Mouse (Mus musculus) kidney, embryonic 16.5 days (tissue): ENCODE data around the gene Atp8a1. TPM values are rescaled to one million over a fixed set of nuclear protein-coding genes. Genes with fewer than 3 reads are reported as not detected.
"Not testable (repeated sequence)": the region's sequence is repeated elsewhere in the genome, so short reads cannot be mapped to it uniquely, and the experiment has no call there.

Experiments
- ATAC-seq: fragments of 200-750 bp; cut with Nextera tagmentation; 2 replicates; pipeline ENCODE4 v1.8.0; 2017; ENCODE audit warnings: moderate TSS enrichment; ENCODE audit not compliant: low FRiP score, low TSS enrichment
- H3K27ac ChIP-seq: fragments of 300-500 bp; sonication (generic); 2 replicates; pipeline ENCODE4 v1.5.1; 2014; ENCODE audit warnings: low read length
- H3K27me3 ChIP-seq: fragments of 300-500 bp; sonication (generic); 2 replicates; pipeline ENCODE4 v1.6.1; 2014; ENCODE audit warnings: low read length, control low read depth, mixed read lengths; ENCODE audit not compliant: insufficient read depth
- H3K36me3 ChIP-seq: fragments of 300-500 bp; sonication (generic); 2 replicates; pipeline ENCODE4 v1.6.1; 2014; ENCODE audit warnings: low read length, control low read depth, mixed read lengths; ENCODE audit not compliant: insufficient read depth
- H3K4me1 ChIP-seq: fragments of 300-500 bp; sonication (generic); 2 replicates; pipeline ENCODE4 v1.6.1; 2014; ENCODE audit warnings: low read length, control low read depth, mixed read lengths; ENCODE audit not compliant: insufficient read depth
- H3K4me2 ChIP-seq: fragments of 300-500 bp; sonication (generic); replicated peaks from 2 replicates; pipeline ENCODE4 v1.6.1; 2014; ENCODE audit warnings: low read depth, low read length
- H3K4me3 ChIP-seq: fragments of 300-500 bp; sonication (generic); 2 replicates; pipeline ENCODE4 v1.5.1; 2014; ENCODE audit warnings: mild to moderate bottlenecking, low read length
- H3K9ac ChIP-seq: fragments of 300-500 bp; sonication (generic); replicated peaks from 2 replicates; pipeline ENCODE4 v1.6.1; 2014; ENCODE audit warnings: low read length
- H3K9me3 ChIP-seq: fragments of 300-500 bp; sonication (generic); 2 replicates; pipeline ENCODE4 v1.6.1; 2016; ENCODE audit warnings: low read length, control low read depth
- WGBS: fragments of 180-500 bp; shearing (Covaris S2); extraction: QIAGEN DNeasy Blood & Tissue Kit; methylation state at CpG from one replicate; pipeline ENCODE4 v1.1.7; 2014; 5-methylcytosine and 5-hydroxymethylcytosine counted together
- polyA plus RNA-seq: library from polyadenylated mRNA; unstranded; fragments of >200 nt; fragmentation: Nextera tagmentation; extraction: Ambion mirVana; gene quantifications from 2 replicates; pipeline ENCODE4 v1.2.1, GENCODE M21; 2015

The Atp8a1 gene
- polyA plus RNA-seq, 1 experiment from 2014 or later = 10.7 TPM

- H3K27me3 ChIP-seq, H3K36me3 ChIP-seq, ATAC-seq, H3K4me1 ChIP-seq, H3K9me3 ChIP-seq, H3K4me3 ChIP-seq, H3K9ac ChIP-seq, H3K27ac ChIP-seq: not testable (repeated sequence)
- WGBS = 64% methylated on average over 5 of the region's 8 CpGs
- peak overlapping the region; percentile 16; the same call in 1 of the 2 replicates for H3K4me2 ChIP-seq
These were observed 32.2 kb downstream of the Atp8a1 start for GRCm38 (mm10) chr5:67815060-67815459.

DNA sequence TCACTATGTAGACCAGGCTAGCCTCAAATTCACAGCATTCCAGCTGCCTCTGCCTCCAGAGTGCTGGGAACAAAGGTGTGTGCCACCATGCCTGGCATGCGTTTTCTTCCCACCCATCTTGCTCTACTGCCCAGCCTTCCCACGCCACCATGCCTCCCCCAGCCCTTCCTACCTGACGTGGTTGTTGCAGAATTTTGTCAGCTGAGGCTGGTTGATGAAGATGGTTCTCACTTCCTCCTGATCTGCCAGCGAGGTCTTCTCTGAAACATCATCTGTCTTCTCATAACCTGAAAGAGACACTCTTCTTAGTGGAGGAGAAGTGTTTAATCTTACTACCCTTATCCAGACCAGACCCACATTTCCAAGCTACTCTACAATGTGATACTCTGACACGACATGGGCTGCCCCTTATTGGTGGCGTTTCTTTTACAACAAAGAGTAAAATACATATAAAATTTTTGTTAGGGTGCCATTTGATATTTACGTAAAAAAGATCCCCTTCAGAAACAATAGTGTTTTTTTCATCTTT is 32.7 kb downstream of the Atp8a1 start:
- no peak overlapping the region for H3K9ac ChIP-seq
- H3K36me3 ChIP-seq = no peaks in the 10 kb centered on the region
- H3K9me3 ChIP-seq = no peaks in the 10 kb centered on the region
- no peak for ATAC-seq
- no peak overlapping the region for H3K27ac ChIP-seq
- no peak overlapping the region for H3K4me2 ChIP-seq
- 0 out of 2 replicates have a peak, but pooled peaks cover 9% of the 10 kb centered on the region for H3K4me1 ChIP-seq
- no peak overlapping the region for H3K4me3 ChIP-seq
- WGBS = 82% methylated on average over 7 of the region's 7 CpGs
- no peaks in the 10 kb centered on the region for H3K27me3 ChIP-seq

DNA sequence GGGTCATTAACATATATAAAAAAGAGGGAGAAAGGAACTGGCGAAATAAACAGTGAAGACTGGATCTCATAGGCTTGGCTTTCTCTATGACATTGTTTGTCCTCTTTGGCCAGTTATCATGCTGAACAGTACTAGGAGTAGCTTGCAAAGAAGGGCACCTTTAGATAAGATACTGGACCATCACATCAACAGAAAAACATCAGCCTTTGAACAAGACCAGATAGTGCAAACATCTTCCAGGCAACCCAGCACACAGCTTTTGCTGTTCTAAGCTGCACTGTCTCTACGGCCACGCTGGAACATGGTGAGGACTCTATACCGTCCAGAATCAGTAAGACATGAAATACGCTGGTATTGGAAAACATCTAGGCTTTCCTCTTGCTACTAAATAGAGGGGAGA is 33.9 kb downstream of the Atp8a1 start:
- no peak overlapping the region for H3K4me2 ChIP-seq

GRCm38 (mm10) chr5:67802174-67803030 is 44.8 kb downstream of the Atp8a1 start:
- WGBS = 86% methylated on average over 17 of the region's 17 CpGs
- no peaks in the 10 kb centered on the region for H3K27me3 ChIP-seq
- H3K9ac ChIP-seq = no peak overlapping the region
- peaks cover 12% of the 10 kb centered on the region; the same call in 1 of the 2 replicates for H3K4me1 ChIP-seq
- no peak overlapping the region for H3K4me3 ChIP-seq
- H3K4me2 ChIP-seq = no peak overlapping the region
- ATAC-seq = no peak
- H3K27ac ChIP-seq = no peak overlapping the region
- H3K9me3 ChIP-seq = no peaks in the 10 kb centered on the region
- no peaks in the 10 kb centered on the region for H3K36me3 ChIP-seq

More for the DNA sequence above, 33.9 kb downstream of the Atp8a1 start:
- Histone ChIP-seq H3K9ac (no peak overlapping the region), H3K4me1 (0 out of 2 replicates have a peak, but pooled peaks cover 9% of the 10 kb centered on the region), H3K4me3 (no peak overlapping the region), H3K27me3 (no peaks in the 10 kb centered on the region), H3K36me3 (no peaks in the 10 kb centered on the region), H3K9me3 (no peaks in the 10 kb centered on the region), H3K27ac (no peak overlapping the region)
- 93% methylated on average over 5 of the region's 5 CpGs for WGBS
- no peak for ATAC-seq

GRCm38 (mm10) chr5:67800801-67801200 is 46.4 kb downstream of the Atp8a1 start:
- H3K9me3 ChIP-seq = no peaks in the 10 kb centered on the region
- no peak overlapping the region for H3K4me3 ChIP-seq
- H3K4me1 ChIP-seq = peaks cover 17% of the 10 kb centered on the region; the same call in 1 of the 2 replicates
- H3K4me2 ChIP-seq = no peak overlapping the region
- no peaks in the 10 kb centered on the region for H3K36me3 ChIP-seq
- H3K9ac ChIP-seq = no peak overlapping the region
- WGBS = 48% methylated on average over 8 of the region's 8 CpGs
- no peak overlapping the region for H3K27ac ChIP-seq
- no peak for ATAC-seq
- H3K27me3 ChIP-seq = no peaks in the 10 kb centered on the region

GRCm38 (mm10) chr5:67799785-67800184 is 47.4 kb downstream of the Atp8a1 start:
- 82% methylated on average over 7 of the region's 7 CpGs for WGBS
- no peak for ATAC-seq
- H3K4me1 ChIP-seq = peaks cover 17% of the 10 kb centered on the region; the same call in 1 of the 2 replicates

GRCm38 (mm10) chr5:67798348-67798747 is 48.9 kb downstream of the Atp8a1 start:
- Histone ChIP-seq H3K27ac (no peak overlapping the region), H3K4me3 (no peak overlapping the region), H3K4me2 (no peak overlapping the region), H3K9ac (no peak overlapping the region), H3K4me1 (peaks cover 17% of the 10 kb centered on the region; the same call in 1 of the 2 replicates), H3K36me3 (no peaks in the 10 kb centered on the region), H3K27me3 (no peaks in the 10 kb centered on the region), H3K9me3 (no peaks in the 10 kb centered on the region)
- ATAC-seq = no peak
- WGBS = 77% methylated on average over 4 of the region's 4 CpGs

More at GRCm38 (mm10) chr5:67799785-67800184, 47.4 kb downstream of the Atp8a1 start:
- Histone ChIP-seq H3K4me3 (no peak overlapping the region), H3K9ac (no peak overlapping the region), H3K27me3 (no peaks in the 10 kb centered on the region), H3K9me3 (no peaks in the 10 kb centered on the region), H3K27ac (no peak overlapping the region), H3K4me2 (no peak overlapping the region), H3K36me3 (no peaks in the 10 kb centered on the region)

DNA sequence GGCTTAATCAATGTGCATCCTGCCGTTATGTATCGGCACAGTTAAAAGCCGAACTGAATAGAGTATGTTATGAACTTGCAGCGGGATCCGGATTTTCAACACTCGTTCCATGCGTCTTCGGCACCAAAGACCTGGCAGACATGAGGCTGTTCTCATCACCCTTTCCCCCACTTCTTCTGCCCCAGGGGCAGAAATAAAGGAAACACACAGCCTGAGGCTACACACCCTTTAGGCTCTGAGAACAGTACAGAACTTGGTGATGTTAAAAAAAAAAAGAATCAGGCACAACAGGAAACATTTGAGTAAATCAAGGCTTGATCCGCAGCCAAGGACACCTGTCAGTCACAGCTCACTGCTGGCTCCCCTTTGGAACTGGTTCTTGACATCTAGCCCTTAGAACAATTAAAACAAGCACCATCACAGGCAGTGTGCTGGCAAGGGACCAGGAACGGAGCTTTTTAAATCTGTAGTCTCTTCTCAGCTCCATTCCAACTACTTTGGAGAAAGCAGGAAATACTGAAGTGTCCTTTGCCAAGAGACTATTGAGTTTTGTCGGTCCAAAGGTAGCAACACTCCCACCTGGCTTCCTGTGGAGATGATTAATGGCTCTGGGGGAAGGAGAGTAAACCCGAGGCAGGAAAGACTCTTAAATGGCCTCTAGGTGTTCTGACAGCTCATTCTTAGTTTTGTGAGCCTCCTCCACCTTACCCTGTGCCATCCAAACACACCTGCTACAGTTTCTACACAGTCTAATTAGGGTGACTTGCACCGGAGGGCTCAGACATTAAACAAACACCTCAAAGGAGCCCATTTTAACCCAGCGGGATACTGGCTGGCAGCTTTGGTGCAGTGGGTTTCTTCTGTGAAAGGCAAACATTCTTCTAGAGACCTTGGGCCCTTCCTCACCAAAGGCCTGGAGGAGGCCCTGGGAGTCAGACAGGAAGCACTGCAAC is 50.0 kb downstream of the Atp8a1 start:
- Histone ChIP-seq H3K9ac (no peak overlapping the region), H3K9me3 (no peaks in the 10 kb centered on the region), H3K4me3 (no peak overlapping the region), H3K4me1 (peaks cover 12% of the 10 kb centered on the region; the same call in 1 of the 2 replicates), H3K27ac (peak overlapping the region; percentile 36; the same call in 1 of the 2 replicates), H3K27me3 (no peaks in the 10 kb centered on the region), H3K4me2 (no peak overlapping the region), H3K36me3 (no peaks in the 10 kb centered on the region)
- 52% methylated on average over 14 of the region's 14 CpGs for WGBS
- ATAC-seq = peak; percentile 59

DNA sequence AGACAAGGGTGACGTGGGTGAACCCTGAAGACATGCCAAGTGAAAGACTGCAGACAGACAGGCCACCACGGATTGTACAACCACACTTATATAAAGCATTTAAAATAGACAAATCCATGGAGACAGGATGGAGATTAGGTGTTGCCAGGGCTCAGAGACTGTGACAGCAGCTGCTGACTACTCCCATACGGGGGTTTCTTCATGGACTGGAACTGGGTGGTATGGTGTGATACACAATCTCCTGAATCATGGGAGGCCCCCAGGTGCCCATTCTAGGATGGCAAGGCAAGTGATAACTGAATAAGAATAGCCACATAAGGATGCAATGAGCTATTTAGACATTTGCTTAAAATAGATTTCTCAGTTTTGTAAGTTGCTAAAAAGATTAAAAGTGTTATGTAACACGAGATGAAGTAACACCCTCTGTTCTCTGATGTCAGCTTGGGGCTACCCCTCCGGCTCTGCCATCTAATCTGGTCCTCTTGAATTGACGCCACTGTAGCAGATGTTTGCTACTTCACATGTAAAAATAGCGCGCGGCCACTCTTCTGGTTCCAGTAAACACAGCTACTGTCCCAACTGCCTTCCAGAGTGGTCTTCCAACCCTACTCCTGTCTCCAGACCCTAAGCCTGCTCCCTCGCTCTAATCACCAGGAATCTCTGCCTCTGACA is 53.0 kb downstream of the Atp8a1 start:
- H3K27ac ChIP-seq = no peak overlapping the region
- H3K9me3 ChIP-seq = no peaks in the 10 kb centered on the region
- H3K4me1 ChIP-seq = peaks cover 12% of the 10 kb centered on the region; the same call in 1 of the 2 replicates
- H3K27me3 ChIP-seq = no peaks in the 10 kb centered on the region
- H3K36me3 ChIP-seq = no peaks in the 10 kb centered on the region
- no peak overlapping the region for H3K9ac ChIP-seq
- no peak for ATAC-seq
- no peak overlapping the region for H3K4me2 ChIP-seq
- 82% methylated on average over 10 of the region's 10 CpGs for WGBS
- no peak overlapping the region for H3K4me3 ChIP-seq
